Mouse (Mus musculus): ENCODE measurements around the gene Plekhg5. TPM values are rescaled to one million over a fixed set of nuclear protein-coding genes. Genes with fewer than 3 reads are reported as not detected.
A peak's percentile ranks its signal among the peaks of the same experiment; 100 is the strongest.

Gene Plekhg5
- polyA plus RNA-seq, 1 experiment: 65.8 TPM

DNA sequence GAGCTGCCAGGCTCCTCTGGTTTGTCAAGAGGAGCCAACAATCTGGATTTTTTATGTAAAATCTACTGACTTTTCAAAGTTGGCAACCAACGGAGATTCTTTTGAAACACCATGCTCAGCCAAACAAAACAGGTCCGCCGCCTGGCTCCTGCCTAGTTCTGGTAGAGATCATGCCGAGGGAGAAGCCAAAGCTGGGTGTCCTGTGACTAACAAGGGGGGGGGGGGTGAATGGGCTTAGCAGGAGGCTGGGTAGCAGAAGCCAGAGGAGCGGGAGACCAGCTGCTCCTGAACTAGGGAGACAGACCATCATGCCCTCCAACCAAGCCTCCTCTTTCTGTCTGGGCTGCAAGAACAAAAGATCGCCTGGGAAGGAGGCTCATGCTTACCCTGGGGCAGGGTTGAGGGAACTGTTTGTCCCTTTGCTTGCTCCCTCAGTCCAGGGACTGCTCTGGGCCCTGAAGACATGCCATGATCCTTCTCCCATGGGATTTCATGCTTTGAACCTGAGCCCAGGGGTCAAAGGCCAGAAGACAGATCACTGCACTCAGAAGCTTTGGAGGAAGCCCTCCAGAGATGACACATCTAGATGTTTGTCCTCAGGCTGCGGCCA, 11.4 kb downstream of the Plekhg5 start:
- peak overlapping the region; percentile 60 for H3K4me2 ChIP-seq (ENCODE audit: low read depth)
- H3K79me2 ChIP-seq (ENCODE audit: control insufficient read depth, insufficient read depth): peaks cover 16% of the 10 kb centered on the region

GRCm38 (mm10) chr4:152084616-152085015, 12.3 kb downstream of the Plekhg5 start:
- Histone ChIP-seq H3K4me3 (no peak overlapping the region), H3K27me3 (ENCODE audit: control insufficient read depth, insufficient read depth, insufficient read length) (no peaks in the 10 kb centered on the region), H3ac (ENCODE audit: control insufficient read depth, insufficient read length) (no peak overlapping the region), H3K36me3 (ENCODE audit: control insufficient read depth, insufficient read depth) (peaks cover 3% of the 10 kb centered on the region), H3K4me2 (ENCODE audit: low read depth) (peak overlapping the region; percentile 60), H3K79me2 (ENCODE audit: control insufficient read depth, insufficient read depth) (peaks cover 22% of the 10 kb centered on the region)
- TF ChIP-seq MYOD1 (IDR thresholded peaks at IDR 0.05; ENCODE audit: control insufficient read depth in 1 of 3, insufficient read length in 2 of 3, low read depth in 2 of 3) (peak in 2 of 3 experiments; percentile 40 to 89), USF1 (IDR thresholded peaks at IDR 0.05; ENCODE audit: low read depth) (no peak), TCF3 (IDR thresholded peaks at IDR 0.05; ENCODE audit: insufficient read length, low read depth) (peak; percentile 26), TCF12 (IDR thresholded peaks at IDR 0.05; ENCODE audit: insufficient read depth, poor library complexity, severe bottlenecking) (peak; percentile 36), MAX (IDR thresholded peaks at IDR 0.05; ENCODE audit: low read depth) (no peak), E2F4 (IDR thresholded peaks at IDR 0.05; ENCODE audit: insufficient read depth) (no peak), MYOG (IDR thresholded peaks at IDR 0.05; ENCODE audit: control insufficient read depth in 1 of 3, insufficient read depth in 1 of 3, insufficient read length in 2 of 3, low read depth in 2 of 3) (peak in 2 of 3 experiments; percentile 50 to 91), POLR2A (IDR thresholded peaks at IDR 0.05; ENCODE audit: insufficient read length, low read depth) (peak; percentile 18), POLR2AphosphoS2 (IDR thresholded peaks at IDR 0.05; ENCODE audit: insufficient read length, low read depth) (no peak), CEBPB (IDR thresholded peaks at IDR 0.05; ENCODE audit: insufficient read depth, poor library complexity, severe bottlenecking) (no peak), REST (IDR thresholded peaks at IDR 0.05; ENCODE audit: insufficient read depth, insufficient read length) (no peak), SRF (IDR thresholded peaks at IDR 0.05; ENCODE audit: control insufficient read depth, insufficient read length, low read depth) (no peak)

More for the DNA sequence above, 11.4 kb downstream of the Plekhg5 start:
- TF ChIP-seq SRF (IDR thresholded peaks at IDR 0.05; ENCODE audit: control insufficient read depth, insufficient read length, low read depth) (no peak), MAX (IDR thresholded peaks at IDR 0.05; ENCODE audit: low read depth) (no peak), MYOG (IDR thresholded peaks at IDR 0.05; ENCODE audit: control insufficient read depth in 1 of 3, insufficient read depth in 1 of 3, insufficient read length in 2 of 3, low read depth in 2 of 3) (peak in 1 of 3 experiments; percentile 58), MYOD1 (IDR thresholded peaks at IDR 0.05; ENCODE audit: control insufficient read depth in 1 of 3, insufficient read length in 2 of 3, low read depth in 2 of 3) (peak in 1 of 3 experiments; percentile 68), E2F4 (IDR thresholded peaks at IDR 0.05; ENCODE audit: insufficient read depth) (no peak)
- Histone ChIP-seq H3K36me3 (ENCODE audit: control insufficient read depth, insufficient read depth) (no peaks in the 10 kb centered on the region), H3K27me3 (ENCODE audit: control insufficient read depth, insufficient read depth, insufficient read length) (no peaks in the 10 kb centered on the region), H3K4me3 (no peak overlapping the region), H3ac (ENCODE audit: control insufficient read depth, insufficient read length) (no peak overlapping the region)

DNA sequence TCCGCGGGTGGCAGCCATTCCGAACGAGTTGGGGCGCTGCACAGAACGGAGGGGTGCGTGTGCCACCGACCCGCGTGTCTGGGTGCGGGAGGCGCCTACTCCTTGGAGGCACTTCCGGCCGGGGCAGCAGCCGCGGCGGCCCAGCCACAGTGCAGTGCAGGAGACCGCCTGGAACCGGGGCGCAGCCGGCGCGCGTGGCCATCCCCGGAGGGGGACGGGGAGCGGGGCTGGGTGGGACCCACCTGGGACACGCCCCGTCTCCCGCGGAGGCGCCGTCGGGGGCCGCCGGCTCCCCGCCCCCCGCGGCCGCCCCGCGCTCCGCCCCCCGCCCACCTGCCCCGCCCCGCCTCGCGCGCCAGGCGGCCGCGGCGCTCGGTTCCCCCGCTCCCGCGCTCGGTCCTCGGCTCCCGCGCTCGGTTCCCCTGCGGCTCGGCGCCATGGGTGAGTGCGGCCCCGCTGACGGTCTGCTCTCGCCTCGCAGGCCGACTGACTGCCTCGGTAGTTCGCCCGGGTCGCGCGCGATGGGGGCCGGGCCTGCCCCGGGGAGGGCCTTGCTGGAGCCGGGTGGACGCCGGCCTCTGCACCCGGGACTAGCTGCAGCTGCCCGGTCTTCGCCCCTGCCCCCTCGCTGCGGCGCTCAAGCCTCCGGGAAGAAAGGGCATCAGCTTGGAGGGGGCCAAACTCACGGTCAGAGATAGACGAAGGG, 14.4 kb downstream of the Plekhg5 start:
- Histone ChIP-seq H3ac (ENCODE audit: control insufficient read depth, insufficient read length) (peak overlapping the region; percentile 78), H3K4me3 (peak overlapping the region; percentile 67), H3K36me3 (ENCODE audit: control insufficient read depth, insufficient read depth) (peaks cover 3% of the 10 kb centered on the region), H3K79me2 (ENCODE audit: control insufficient read depth, insufficient read depth) (peaks cover 36% of the 10 kb centered on the region), H3K27me3 (ENCODE audit: control insufficient read depth, insufficient read depth, insufficient read length) (no peaks in the 10 kb centered on the region), H3K4me2 (ENCODE audit: low read depth) (peak overlapping the region; percentile 87)
- TF ChIP-seq CEBPB (IDR thresholded peaks at IDR 0.05; ENCODE audit: insufficient read depth, poor library complexity, severe bottlenecking) (no peak), MAX (IDR thresholded peaks at IDR 0.05; ENCODE audit: low read depth) (no peak), TCF12 (IDR thresholded peaks at IDR 0.05; ENCODE audit: insufficient read depth, poor library complexity, severe bottlenecking) (no peak), POLR2AphosphoS2 (IDR thresholded peaks at IDR 0.05; ENCODE audit: insufficient read length, low read depth) (peak; percentile 87), USF1 (IDR thresholded peaks at IDR 0.05; ENCODE audit: low read depth) (no peak), POLR2A (IDR thresholded peaks at IDR 0.05; ENCODE audit: insufficient read length, low read depth) (peak; percentile 84), E2F4 (IDR thresholded peaks at IDR 0.05; ENCODE audit: insufficient read depth) (peak; percentile 12), REST (IDR thresholded peaks at IDR 0.05; ENCODE audit: insufficient read depth, insufficient read length) (no peak), MYOG (IDR thresholded peaks at IDR 0.05; ENCODE audit: control insufficient read depth in 1 of 3, insufficient read depth in 1 of 3, insufficient read length in 2 of 3, low read depth in 2 of 3) (peak in 2 of 3 experiments; percentile 25 to 52), TCF3 (IDR thresholded peaks at IDR 0.05; ENCODE audit: insufficient read length, low read depth) (no peak), SRF (IDR thresholded peaks at IDR 0.05; ENCODE audit: control insufficient read depth, insufficient read length, low read depth) (no peak), MYOD1 (IDR thresholded peaks at IDR 0.05; ENCODE audit: control insufficient read depth in 1 of 3, insufficient read length in 2 of 3, low read depth in 2 of 3) (peak in 1 of 3 experiments; percentile 29)

GRCm38 (mm10) chr4:152087211-152088081, 15.1 kb downstream of the Plekhg5 start:
- Histone ChIP-seq H3K4me3 (peak overlapping the region; percentile 67), H3K27me3 (ENCODE audit: control insufficient read depth, insufficient read depth, insufficient read length) (no peaks in the 10 kb centered on the region), H3ac (ENCODE audit: control insufficient read depth, insufficient read length) (peak overlapping the region; percentile 78), H3K79me2 (ENCODE audit: control insufficient read depth, insufficient read depth) (peaks cover 38% of the 10 kb centered on the region), H3K4me2 (ENCODE audit: low read depth) (peak overlapping the region; percentile 87), H3K36me3 (ENCODE audit: control insufficient read depth, insufficient read depth) (peaks cover 3% of the 10 kb centered on the region)
- TF ChIP-seq USF1 (IDR thresholded peaks at IDR 0.05; ENCODE audit: low read depth) (no peak), TCF12 (IDR thresholded peaks at IDR 0.05; ENCODE audit: insufficient read depth, poor library complexity, severe bottlenecking) (peak; percentile 21), TCF3 (IDR thresholded peaks at IDR 0.05; ENCODE audit: insufficient read length, low read depth) (no peak), POLR2AphosphoS2 (IDR thresholded peaks at IDR 0.05; ENCODE audit: insufficient read length, low read depth) (peak; percentile 62), POLR2A (IDR thresholded peaks at IDR 0.05; ENCODE audit: insufficient read length, low read depth) (peak; percentile 17), MYOG (IDR thresholded peaks at IDR 0.05; ENCODE audit: control insufficient read depth in 1 of 3, insufficient read depth in 1 of 3, insufficient read length in 2 of 3, low read depth in 2 of 3) (no peak)
